Mouse (Mus musculus) brown adipose tissue, adult 24 weeks (tissue): ENCODE results near the gene Agpat4. TPM values are rescaled to one million over a fixed set of nuclear protein-coding genes. Genes with fewer than 3 reads are reported as not detected.

Experiments used
- H3K27ac ChIP-seq: fragments of 200-500 bp; replicated peaks from 2 replicates; pipeline ENCODE4 v1.5.1; 2012; ENCODE audit warnings: low read depth, mild to moderate bottlenecking, low read length
- H3K4me1 ChIP-seq: fragments of 200-500 bp; 2 replicates; pipeline ENCODE4 v1.6.1; 2012; ENCODE audit warnings: low read length, mixed read lengths; ENCODE audit not compliant: control insufficient read depth, insufficient read depth, insufficient read length
- H3K4me3 ChIP-seq: fragments of 200-500 bp; 2 replicates; pipeline ENCODE4 v1.5.1; 2012; ENCODE audit warnings: low read depth, mild to moderate bottlenecking, low read length, moderate library complexity; ENCODE audit not compliant: insufficient read depth
- polyA plus RNA-seq: library from polyadenylated mRNA; stranded (reverse); fragments of >200 nt; gene quantifications from 2 replicates; pipeline ENCODE4 v1.2.4, GENCODE M21; 2012; ENCODE audit not compliant: missing spikeins, insufficient read depth, insufficient read length

Gene Agpat4
- polyA plus RNA-seq, 1 experiment: 3.3 TPM

- peaks cover 5% of the 10 kb centered on the region; the same call in 1 of the 2 replicates for H3K4me1 ChIP-seq
- H3K4me3 ChIP-seq: no peak overlapping the region
- no peak overlapping the region for H3K27ac ChIP-seq
Observed at GRCm38 (mm10) chr17:12182702-12183485, 64.4 kb downstream of the Agpat4 start.

GRCm38 (mm10) chr17:12184283-12184682, 65.8 kb downstream of the Agpat4 start:
- no peak overlapping the region for H3K27ac ChIP-seq
- H3K4me1 ChIP-seq: peaks cover 4% of the 10 kb centered on the region; the same call in 1 of the 2 replicates
- H3K4me3 ChIP-seq: no peak overlapping the region

GRCm38 (mm10) chr17:12185855-12186254, 67.4 kb downstream of the Agpat4 start:
- Histone ChIP-seq H3K4me1 (no peaks in the 10 kb centered on the region), H3K4me3 (no peak overlapping the region), H3K27ac (no peak overlapping the region)

- no peak overlapping the region for H3K4me3 ChIP-seq
- H3K27ac ChIP-seq: no peak overlapping the region
- no peaks in the 10 kb centered on the region for H3K4me1 ChIP-seq
Observed at GRCm38 (mm10) chr17:12186341-12186740, 67.8 kb downstream of the Agpat4 start.

- Histone ChIP-seq H3K27ac (no peak overlapping the region), H3K4me3 (no peak overlapping the region), H3K4me1 (no peaks in the 10 kb centered on the region)
Observed at GRCm38 (mm10) chr17:12187782-12188181, 69.3 kb downstream of the Agpat4 start.

GRCm38 (mm10) chr17:12195137-12195536, 76.6 kb downstream of the Agpat4 start:
- Histone ChIP-seq H3K27ac (no peak overlapping the region), H3K4me3 (no peak overlapping the region), H3K4me1 (peaks cover 3% of the 10 kb centered on the region)

GRCm38 (mm10) chr17:12195604-12196003, 77.1 kb downstream of the Agpat4 start:
- H3K4me1 ChIP-seq: peaks cover 3% of the 10 kb centered on the region
- no peak overlapping the region for H3K27ac ChIP-seq

GRCm38 (mm10) chr17:12199933-12200332, 81.4 kb downstream of the Agpat4 start:
- H3K4me3 ChIP-seq: no peak overlapping the region
- H3K27ac ChIP-seq: no peak overlapping the region
- peaks cover 3% of the 10 kb centered on the region; the same call in 1 of the 2 replicates for H3K4me1 ChIP-seq

More at GRCm38 (mm10) chr17:12195604-12196003, 77.1 kb downstream of the Agpat4 start:
- no peak overlapping the region for H3K4me3 ChIP-seq

- Histone ChIP-seq H3K4me1 (no peaks in the 10 kb centered on the region), H3K4me3 (no peak overlapping the region), H3K27ac (no peak overlapping the region)
Observed at GRCm38 (mm10) chr17:12201086-12201485, 82.6 kb downstream of the Agpat4 start.

- Histone ChIP-seq H3K4me1 (no peaks in the 10 kb centered on the region), H3K4me3 (no peak overlapping the region), H3K27ac (no peak overlapping the region)
Observed at GRCm38 (mm10) chr17:12203414-12203897, 85.0 kb downstream of the Agpat4 start.

- Histone ChIP-seq H3K4me3 (no peak overlapping the region), H3K27ac (no peak overlapping the region), H3K4me1 (no peaks in the 10 kb centered on the region)
Observed at GRCm38 (mm10) chr17:12204246-12204645, 85.7 kb downstream of the Agpat4 start.

GRCm38 (mm10) chr17:12204689-12205014, 86.1 kb downstream of the Agpat4 start:
- no peak overlapping the region for H3K4me3 ChIP-seq
- no peaks in the 10 kb centered on the region for H3K4me1 ChIP-seq
- H3K27ac ChIP-seq: no peak overlapping the region

- Histone ChIP-seq H3K4me1 (no peaks in the 10 kb centered on the region), H3K4me3 (no peak overlapping the region), H3K27ac (no peak overlapping the region)
Observed at GRCm38 (mm10) chr17:12205015-12205693, 86.7 kb downstream of the Agpat4 start.

- Histone ChIP-seq H3K27ac (no peak overlapping the region), H3K4me3 (no peak overlapping the region), H3K4me1 (no peaks in the 10 kb centered on the region)
Observed at GRCm38 (mm10) chr17:12205694-12206075, 87.2 kb downstream of the Agpat4 start.

- Histone ChIP-seq H3K27ac (no peak overlapping the region), H3K4me3 (no peak overlapping the region), H3K4me1 (no peaks in the 10 kb centered on the region)
Observed at GRCm38 (mm10) chr17:12206248-12206647, 87.7 kb downstream of the Agpat4 start.
